Mouse (Mus musculus): ENCODE data around the gene Pth1r.

- TF ChIP-seq GATA1 (IDR thresholded peaks at IDR 0.05; ENCODE audit: borderline replicate concordance, low read length) (no peak), FLI1 (IDR thresholded peaks at IDR 0.05; ENCODE audit: low read length) (no peak)
Measured at GRCm38 (mm10) chr9:110750404-110751187, 3.7 kb upstream of the Pth1r start.

Data from megakaryocyte, embryonic 14.5 days (primary cell).